Mouse (Mus musculus) A20 (cell line): ENCODE data around the gene Zbtb20.
A peak's percentile ranks its signal among the peaks of the same experiment; 100 is the strongest.

Source experiments
- DNase-seq: peaks from one replicate; pipeline ENCODE4 v3.0.0-alpha.2; 2011; ENCODE audit warnings: low read depth, low spot score

The Zbtb20 gene

DNA sequence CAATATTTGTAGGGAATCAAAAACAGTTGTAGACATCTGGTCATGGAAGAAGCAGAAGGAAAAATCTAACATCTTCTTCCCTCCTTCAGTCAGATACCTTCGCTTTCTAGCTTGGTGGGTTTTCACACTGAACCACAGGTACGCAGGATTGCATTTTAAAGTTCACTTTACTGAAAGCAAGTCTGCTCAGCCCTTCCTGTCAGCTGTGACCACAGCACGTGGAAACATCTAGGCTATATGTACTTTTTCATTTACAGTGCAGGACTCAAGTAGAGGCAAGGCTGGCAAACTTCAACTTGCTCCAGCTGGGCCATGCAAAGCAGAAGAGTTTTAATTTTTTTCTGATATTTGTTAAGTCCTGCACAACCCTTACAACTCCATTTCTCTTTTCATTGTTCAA lies 424.7 kb downstream of the Zbtb20 start:
- no peak for DNase-seq

GRCm38 (mm10) chr16:43302171-43302570 lies 426.5 kb downstream of the Zbtb20 start:
- DNase-seq: no peak

GRCm38 (mm10) chr16:43303245-43304197 lies 427.8 kb downstream of the Zbtb20 start:
- no peak for DNase-seq

DNA sequence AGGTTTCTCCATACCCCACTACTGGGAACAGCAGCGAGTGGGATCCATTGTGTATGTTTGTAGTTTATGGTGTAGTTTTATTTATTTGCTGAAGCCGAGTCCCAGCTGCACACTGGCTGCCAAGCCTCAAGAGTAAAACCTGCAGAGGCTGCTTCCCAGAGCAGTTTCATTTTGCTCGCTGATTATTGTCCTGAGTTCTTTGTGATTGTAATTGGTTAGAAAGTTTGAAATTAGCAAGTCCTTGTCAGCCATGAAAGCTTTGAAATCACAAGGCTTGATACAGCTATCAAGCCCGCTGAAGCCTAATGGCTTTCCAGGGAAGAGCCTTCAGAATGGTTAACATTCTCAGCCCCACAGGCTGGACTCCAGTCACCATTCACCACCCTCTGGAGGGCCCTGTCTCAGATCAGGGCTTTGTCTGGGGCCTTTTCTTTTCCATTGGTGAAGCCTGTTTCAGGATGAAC lies 434.3 kb downstream of the Zbtb20 start:
- DNase-seq: no peak

DNA sequence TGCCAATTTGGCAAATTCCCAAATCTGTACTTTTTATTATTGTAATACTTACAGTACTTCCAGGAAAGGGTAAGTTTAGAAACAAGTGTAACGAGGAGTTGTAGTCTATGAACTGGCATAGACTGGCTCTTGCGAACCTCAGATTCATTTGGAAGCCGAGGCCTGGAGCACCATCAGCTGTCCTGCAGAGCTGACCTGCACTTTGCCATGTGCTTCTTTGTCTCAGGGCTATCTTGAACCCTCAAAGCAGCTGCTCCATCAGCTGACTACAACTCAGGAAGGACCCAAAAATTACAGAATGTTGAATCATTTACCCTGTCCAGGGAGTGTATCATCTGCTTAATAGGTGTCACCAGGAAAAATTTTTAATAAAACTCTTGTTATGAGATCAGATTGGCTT lies 448.3 kb downstream of the Zbtb20 start:
- DNase-seq: no peak

DNA sequence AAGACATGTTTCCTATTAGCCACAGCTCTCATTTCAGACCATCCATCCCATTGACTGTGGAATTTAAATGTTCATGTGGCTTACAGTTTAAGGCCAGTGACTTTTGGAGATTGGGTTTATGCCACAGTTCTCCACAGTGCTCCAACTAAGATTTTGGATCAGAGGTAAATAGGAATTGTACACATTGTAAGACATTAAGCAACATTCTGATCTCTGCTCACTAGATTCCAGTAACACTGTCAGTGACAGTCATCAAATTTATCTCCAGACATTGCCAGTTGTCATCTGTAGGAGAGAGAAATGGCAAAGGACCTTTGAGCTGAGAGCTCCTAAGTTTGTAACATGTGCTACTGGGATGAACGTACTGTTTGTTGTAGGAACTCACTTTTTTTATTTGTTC lies 452.5 kb downstream of the Zbtb20 start:
- no peak for DNase-seq

DNA sequence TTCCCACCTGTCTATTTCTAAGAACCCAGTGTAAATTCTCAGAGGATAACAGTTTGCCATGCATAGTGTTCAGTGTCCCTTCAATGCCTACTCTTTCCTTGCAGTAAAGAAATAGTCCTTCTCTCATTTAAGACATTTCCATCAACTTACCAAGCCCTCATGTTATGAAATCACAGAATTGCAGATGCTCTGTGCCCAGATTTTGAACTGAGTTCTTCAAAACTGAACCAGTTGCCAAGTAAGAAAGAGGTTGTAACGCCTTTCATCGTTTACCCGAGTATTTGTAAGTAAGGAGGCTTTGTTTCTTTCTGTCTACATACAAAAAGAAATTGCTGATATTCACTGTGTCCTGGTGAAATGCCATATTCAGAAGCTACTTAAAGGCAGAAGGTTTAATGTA lies 454.5 kb downstream of the Zbtb20 start:
- DNase-seq: no peak

GRCm38 (mm10) chr16:43331440-43331839 lies 455.8 kb downstream of the Zbtb20 start:
- no peak for DNase-seq

- peak; percentile 31 for DNase-seq
Measured at GRCm38 (mm10) chr16:43332734-43333133, 457.1 kb downstream of the Zbtb20 start.

DNA sequence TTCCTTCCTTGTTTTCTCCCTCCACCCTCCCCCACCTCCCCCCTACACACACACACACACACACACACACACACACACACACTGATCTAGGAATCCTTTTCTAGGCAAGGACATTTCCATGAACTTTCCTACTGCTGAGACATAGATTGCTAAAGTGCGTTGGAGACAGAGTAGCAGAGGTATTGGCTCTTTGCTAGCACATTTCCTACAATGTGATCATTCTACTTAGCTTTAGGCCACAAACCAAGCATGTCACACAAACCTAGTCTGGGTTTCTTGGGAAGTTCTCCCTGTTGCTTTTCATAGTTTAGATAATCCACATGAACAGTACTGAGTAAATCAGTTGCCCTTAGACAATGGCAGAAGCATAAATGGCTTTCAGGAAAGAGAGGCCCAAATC lies 457.6 kb downstream of the Zbtb20 start:
- no peak for DNase-seq

DNA sequence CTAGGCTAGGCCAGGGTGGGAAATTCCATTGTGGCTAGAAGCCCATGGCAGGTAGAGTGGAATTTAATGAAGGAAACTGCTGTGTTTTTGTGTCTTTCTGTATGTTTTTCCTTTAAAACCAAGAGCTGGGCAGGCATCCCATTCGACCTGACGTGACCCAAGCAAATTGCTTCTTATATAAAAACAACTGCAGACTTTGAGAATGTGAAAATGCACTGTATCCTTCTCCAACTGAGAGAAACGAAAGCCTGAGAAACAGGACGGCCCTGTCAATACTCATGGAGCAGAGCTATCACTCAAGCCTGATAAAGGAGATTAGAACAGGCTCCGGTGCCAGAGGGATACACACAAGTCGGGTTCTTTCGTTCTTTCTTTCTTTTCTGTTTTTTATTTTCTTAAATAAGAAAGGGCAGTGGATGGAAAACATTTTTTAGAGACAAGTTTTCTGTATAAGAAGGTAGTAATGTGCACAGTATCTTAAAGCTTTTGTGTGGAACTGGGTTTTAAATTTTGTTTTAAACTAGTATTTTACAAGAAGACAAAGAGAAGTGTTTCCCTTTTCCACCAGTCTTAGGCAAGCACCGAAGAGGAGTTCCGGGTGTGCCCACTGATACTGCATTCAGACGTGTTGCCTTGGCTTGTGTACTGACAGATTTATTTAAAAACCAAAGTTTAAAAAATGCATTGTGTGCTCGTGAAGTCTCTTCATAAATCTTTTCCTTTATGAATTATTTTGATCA lies 458.9 kb downstream of the Zbtb20 start:
- no peak for DNase-seq

- no peak for DNase-seq
Measured at GRCm38 (mm10) chr16:43335151-43335823, 459.6 kb downstream of the Zbtb20 start.

- no peak for DNase-seq
Measured at GRCm38 (mm10) chr16:43335824-43336215, 460.1 kb downstream of the Zbtb20 start.

DNA sequence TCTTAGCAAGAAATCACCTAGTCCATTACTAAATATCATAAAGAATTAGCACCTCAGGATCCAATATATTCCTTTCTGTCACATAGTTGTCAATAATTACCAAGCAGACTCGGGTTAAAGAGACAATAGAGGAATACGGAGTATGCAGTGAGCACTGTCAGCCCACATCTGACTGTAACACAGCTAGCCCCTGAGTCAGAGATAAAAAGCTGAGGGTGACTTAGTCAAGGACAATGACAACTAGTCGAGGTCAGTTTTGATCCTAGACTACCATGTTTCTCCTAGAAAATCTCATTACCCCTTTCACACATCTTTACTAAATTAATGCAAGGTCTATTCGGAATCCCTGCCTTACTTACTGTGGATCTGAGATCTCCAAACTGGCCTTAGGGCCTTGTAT lies 465.0 kb downstream of the Zbtb20 start:
- DNase-seq: no peak

GRCm38 (mm10) chr16:43341916-43342455 lies 466.3 kb downstream of the Zbtb20 start:
- DNase-seq: no peak

DNA sequence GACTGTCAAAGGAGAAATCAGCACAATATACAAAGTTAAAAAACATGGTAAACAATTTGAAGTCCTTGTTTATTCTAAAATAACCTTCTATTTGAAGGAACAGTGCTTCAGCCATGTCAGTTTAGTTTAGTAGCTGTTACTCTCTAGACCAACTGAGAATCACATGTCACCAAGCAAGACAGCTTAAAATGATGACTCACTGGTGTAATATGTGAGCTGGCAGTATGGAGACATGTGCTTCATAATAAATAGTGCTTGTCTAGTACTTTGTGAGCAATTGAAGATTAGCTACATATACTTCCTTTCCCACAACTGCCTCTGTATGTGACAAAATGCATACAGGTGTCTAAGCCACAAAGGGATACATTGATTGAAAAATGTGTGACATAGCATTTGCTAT lies 470.4 kb downstream of the Zbtb20 start:
- no peak for DNase-seq

- DNase-seq: no peak
Measured at GRCm38 (mm10) chr16:43355776-43356645, 480.3 kb downstream of the Zbtb20 start.

DNA sequence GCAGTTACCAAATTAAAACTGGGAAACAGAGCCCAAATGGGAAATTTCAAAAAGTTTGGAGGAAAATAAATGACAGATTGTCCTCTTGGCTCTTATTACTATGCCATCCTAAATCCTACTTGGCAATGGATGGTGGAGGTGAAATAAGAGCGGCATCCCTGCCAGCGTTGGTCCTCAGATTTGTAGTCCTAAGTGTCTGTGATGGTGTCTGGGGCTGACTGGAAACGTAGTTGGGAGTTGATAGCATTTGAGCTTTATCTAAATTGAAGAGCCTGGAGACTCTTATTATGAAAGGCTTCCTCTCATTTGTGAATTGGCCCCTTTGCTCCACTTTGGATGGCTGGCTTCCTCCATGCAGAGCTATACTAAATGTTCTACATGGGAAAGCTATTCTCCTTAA lies 483.9 kb downstream of the Zbtb20 start:
- DNase-seq: no peak

DNA sequence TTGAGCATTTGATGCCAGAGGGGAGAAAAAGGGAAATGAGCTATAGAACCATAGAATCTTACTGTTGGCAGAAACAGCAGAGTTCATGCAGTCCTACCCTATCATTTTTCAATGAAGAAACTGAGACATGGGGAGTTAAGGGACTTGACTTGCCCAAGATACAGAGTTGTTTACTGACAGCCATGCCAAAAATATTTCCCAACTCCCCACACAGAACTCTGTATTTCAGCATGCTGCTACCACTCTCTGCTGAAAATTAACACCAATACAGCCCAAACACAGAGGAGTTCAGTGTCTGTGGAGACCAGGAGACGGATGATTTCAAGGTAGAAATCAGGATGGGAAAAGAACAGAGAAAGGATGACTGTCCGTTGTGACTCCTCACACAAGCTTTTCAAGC lies 484.4 kb downstream of the Zbtb20 start:
- DNase-seq: no peak

DNA sequence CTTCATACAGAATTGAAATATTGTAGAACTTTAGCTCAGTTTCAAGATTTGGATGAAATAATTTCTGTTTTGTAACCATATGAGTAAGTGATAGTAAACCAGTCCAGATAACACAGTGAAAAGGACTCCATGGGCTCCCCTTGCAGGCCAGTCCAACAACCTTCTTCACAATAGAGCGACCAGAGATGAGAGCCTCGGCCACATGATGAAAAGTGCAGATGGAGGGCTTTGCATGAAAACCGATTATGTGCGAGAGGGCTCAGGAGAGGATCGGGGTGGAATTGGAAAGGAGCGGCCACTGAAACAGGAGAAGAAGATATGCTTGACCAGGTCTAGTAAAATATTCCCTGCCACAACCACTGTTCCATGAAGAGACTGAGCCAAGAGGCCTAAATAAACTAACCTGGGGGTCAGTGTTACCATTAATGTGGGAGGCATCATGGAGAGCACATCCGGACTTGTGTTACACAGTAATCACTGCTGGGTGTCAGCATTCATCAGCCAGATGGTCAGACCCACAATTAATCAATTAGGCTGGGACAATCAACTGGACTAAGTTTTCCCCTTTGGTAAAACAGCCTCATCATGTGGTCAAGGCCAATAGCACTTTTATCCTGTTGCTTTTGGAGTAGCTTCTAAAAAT lies 485.3 kb downstream of the Zbtb20 start:
- no peak for DNase-seq
